Mouse (Mus musculus) c-Kit-positive CD71-positive TER-119-negative erythroid progenitor cells, embryonic 14.5 days (primary cell): ENCODE data around the gene Rpl14.

Experiments
- DNase-seq: peaks from one replicate; pipeline ENCODE4 v3.0.0-alpha.2; 2013; ENCODE audit warnings: low read depth

Gene Rpl14

GRCm38 (mm10) chr9:120603956-120604355 is 32.7 kb downstream of the Rpl14 start:
- no peak for DNase-seq

DNA sequence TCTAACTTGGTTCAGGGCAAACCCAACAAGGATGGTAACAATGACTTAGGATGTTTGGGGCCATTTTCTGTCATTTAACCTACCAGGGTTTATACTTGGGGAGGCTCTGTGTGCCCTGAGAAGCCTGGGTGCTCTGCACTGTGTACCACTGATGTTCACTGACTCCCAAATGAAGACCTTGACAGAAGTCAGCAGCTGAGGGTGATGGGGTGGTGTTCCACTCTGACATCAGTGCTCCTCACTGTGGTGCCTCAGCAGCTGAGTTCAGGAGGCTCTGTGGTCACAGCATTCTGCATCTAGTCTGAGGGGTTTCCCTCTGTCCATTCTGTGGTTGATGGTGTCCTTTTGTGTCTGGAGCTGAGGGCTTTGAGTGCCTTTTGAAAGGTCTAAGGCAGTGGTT is 39.8 kb downstream of the Rpl14 start:
- DNase-seq = no peak

DNA sequence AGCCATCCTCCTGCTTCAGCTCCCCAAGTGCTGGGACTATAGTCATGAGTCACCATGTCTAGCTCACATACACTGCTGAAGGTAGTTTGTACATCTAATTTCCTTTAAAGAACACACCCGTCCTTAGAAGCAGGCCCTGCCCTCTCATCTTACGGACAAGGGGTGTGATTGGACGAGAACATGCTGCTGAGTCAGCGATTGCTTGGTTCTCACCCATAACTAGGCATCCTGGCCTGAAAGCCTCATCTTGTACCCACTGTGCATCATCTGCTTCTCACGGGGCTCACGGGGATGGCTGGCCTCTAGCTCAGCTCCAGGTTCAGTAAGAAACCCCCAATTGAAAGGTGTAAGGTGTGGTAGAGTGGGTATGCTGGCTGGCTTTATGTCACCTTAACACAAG is 42.8 kb downstream of the Rpl14 start:
- no peak for DNase-seq

- DNase-seq = no peak
Measured at GRCm38 (mm10) chr9:120618101-120618500, 46.9 kb downstream of the Rpl14 start.

- no peak for DNase-seq
Measured at GRCm38 (mm10) chr9:120619347-120619708, 48.1 kb downstream of the Rpl14 start.

- no peak for DNase-seq
Measured at GRCm38 (mm10) chr9:120619709-120620408, 48.6 kb downstream of the Rpl14 start.

GRCm38 (mm10) chr9:120620409-120620745 is 49.1 kb downstream of the Rpl14 start:
- DNase-seq = no peak
